Mouse (Mus musculus): ENCODE data around the gene Ppfia3. TPM values are rescaled to one million over a fixed set of nuclear protein-coding genes. Genes with fewer than 3 reads are reported as not detected.
"Not testable (repeated sequence)": the region's sequence is repeated elsewhere in the genome, so short reads cannot be mapped to it uniquely, and the experiment has no call there.

Ppfia3 gene
- polyA plus RNA-seq, 1 experiment from 2014 or later, result 28.5 TPM

- Histone ChIP-seq H3K4me1 (ENCODE audit: control insufficient read depth, insufficient read depth, low read length) (peaks cover 4% of the 10 kb centered on the region), H3K27ac (ENCODE audit: low read length) (no peak overlapping the region)
- WGBS, result 67% methylated on average over 7 of the region's 7 CpGs
Measured at GRCm38 (mm10) chr7:45408351-45408750, 41.5 kb upstream of the Ppfia3 start.

GRCm38 (mm10) chr7:45407836-45408235, 41.0 kb upstream of the Ppfia3 start:
- Histone ChIP-seq H3K4me2 (ENCODE audit: low read length) (no peak overlapping the region), H3K4me1 (ENCODE audit: control insufficient read depth, insufficient read depth, low read length) (peaks cover 2% of the 10 kb centered on the region; the same call in 1 of the 2 replicates), H3K27me3 (ENCODE audit: control insufficient read depth, insufficient read depth, low read depth, low read length) (peaks cover 74% of the 10 kb centered on the region), H3K9me3 (replicated peaks; ENCODE audit: control insufficient read depth, low read length, poor library complexity, severe bottlenecking) (no peaks in the 10 kb centered on the region), H3K27ac (ENCODE audit: low read length) (no peak overlapping the region), H3K4me3 (ENCODE audit: low read depth, low read length) (no peak overlapping the region), H3K9ac (ENCODE audit: low read depth, low read length) (no peak overlapping the region), H3K36me3 (ENCODE audit: control insufficient read depth, insufficient read depth, low read length) (no peaks in the 10 kb centered on the region)
- no peak for ATAC-seq
- 85% methylated on average over 10 of the region's 10 CpGs for WGBS

More at GRCm38 (mm10) chr7:45408351-45408750, 41.5 kb upstream of the Ppfia3 start:
- H3K9ac ChIP-seq (ENCODE audit: low read depth, low read length), result no peak overlapping the region
- no peaks in the 10 kb centered on the region for H3K9me3 ChIP-seq (replicated peaks; ENCODE audit: control insufficient read depth, low read length, poor library complexity, severe bottlenecking)
- ATAC-seq, result no peak
- no peaks in the 10 kb centered on the region for H3K36me3 ChIP-seq (ENCODE audit: control insufficient read depth, insufficient read depth, low read length)
- no peak overlapping the region for H3K4me3 ChIP-seq (ENCODE audit: low read depth, low read length)
- H3K4me2 ChIP-seq (ENCODE audit: low read length), result no peak overlapping the region
- peaks cover 78% of the 10 kb centered on the region for H3K27me3 ChIP-seq (ENCODE audit: control insufficient read depth, insufficient read depth, low read depth, low read length)

DNA sequence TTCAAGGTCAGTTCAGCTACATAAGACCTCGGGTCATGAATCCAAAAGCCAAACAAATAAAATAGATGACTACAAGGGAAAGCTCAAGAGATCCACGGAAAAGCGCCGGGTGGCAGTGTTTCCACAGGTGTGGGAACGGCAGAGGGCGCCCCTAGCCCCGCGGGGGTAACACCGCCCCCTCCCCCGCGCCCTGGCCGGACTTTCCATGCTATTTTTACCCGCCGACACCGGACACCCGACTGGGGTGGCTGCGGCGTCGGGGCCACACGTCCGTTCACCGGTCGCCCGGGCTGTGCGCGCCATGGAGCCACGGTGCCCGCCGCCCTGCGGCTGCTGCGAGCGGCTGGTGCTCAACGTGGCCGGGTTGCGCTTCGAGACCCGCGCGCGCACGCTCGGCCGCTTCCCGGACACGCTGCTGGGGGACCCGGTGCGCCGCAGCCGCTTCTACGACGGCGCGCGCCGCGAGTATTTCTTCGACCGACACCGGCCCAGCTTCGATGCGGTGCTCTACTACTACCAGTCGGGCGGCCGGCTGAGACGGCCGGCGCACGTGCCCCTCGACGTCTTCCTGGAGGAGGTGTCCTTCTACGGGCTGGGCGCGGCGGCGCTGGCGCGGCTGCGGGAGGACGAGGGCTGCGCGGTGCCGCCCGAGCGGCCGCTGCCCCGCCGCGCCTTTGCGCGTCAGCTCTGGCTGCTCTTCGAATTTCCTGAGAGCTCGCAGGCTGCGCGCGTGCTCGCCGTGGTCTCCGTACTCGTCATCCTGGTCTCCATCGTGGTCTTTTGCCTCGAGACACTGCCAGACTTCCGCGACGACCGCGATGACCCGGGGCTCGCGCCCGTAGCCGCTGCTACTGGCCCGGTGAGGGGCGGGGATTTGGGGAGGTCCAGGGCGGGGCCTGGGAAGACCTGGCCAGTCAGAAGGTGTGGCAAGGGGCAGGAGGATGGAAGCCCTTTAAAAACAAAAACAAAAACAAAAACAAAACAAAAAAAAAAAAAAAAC, 39.6 kb upstream of the Ppfia3 start:
- no peaks in the 10 kb centered on the region for H3K9me3 ChIP-seq (replicated peaks; ENCODE audit: control insufficient read depth, low read length, poor library complexity, severe bottlenecking)
- 2% methylated on average over 112 of the region's 114 CpGs for WGBS
- H3K27me3 ChIP-seq (ENCODE audit: control insufficient read depth, insufficient read depth, low read depth, low read length), result peaks cover 64% of the 10 kb centered on the region
- H3K4me3 ChIP-seq (ENCODE audit: low read depth, low read length), result peak overlapping the region; percentile 38
- ATAC-seq, result no peak
- 0 out of 2 replicates have a peak overlapping the region, but pooled peaks have one; percentile 14 for H3K9ac ChIP-seq (ENCODE audit: low read depth, low read length)
- no peaks in the 10 kb centered on the region for H3K36me3 ChIP-seq (ENCODE audit: control insufficient read depth, insufficient read depth, low read length)
- peaks cover 2% of the 10 kb centered on the region; the same call in 1 of the 2 replicates for H3K4me1 ChIP-seq (ENCODE audit: control insufficient read depth, insufficient read depth, low read length)
- no peak overlapping the region for H3K27ac ChIP-seq (ENCODE audit: low read length)
- H3K4me2 ChIP-seq (ENCODE audit: low read length), result peak overlapping the region; percentile 55

DNA sequence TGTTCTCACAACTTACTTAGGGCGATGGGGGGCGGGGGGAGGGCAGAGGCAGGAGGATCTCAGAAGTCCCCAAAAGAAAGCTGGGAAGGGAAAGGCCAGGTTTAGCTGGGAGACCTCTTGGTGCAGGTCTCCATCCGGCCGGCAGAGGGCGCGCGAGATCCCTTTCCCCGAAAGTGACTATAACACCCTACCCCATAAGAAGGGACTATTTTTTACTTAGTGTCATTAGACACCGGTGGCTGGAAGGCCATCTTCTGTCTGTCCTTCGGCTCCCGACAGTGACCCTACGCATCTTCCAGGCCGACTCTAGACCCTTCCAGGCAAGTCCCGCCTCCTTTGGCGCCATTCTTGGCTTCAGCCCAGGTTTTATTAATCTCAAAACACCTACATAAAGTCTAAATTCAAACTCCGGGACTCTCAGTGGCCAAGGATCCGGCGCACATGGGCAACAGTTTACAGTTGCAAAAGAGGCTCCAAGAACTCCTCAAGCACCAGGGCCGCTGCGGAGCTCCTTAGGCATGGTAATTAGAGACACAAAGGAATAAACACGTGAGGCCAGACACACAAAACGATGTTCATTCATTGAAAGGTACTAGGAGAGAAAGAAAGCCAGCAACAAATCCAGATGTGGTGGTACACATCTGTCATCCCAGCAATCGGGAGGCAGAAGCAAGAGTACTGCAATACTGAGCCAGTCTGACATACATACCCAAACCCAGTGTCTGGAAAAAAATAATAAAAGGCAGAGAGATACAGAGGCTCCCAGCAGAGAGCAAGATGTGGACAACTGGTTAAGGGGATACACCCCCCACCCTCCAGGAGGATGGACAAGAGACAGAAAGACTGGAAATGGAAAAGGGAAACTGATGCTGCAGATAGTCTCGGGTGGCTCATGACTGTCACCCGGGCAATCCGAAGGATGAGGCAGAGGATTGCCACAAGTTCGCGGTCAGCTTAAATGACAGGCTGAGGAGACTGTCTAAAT, 38.6 kb upstream of the Ppfia3 start, which contains the start of gene Kcna7:
TSS of gene Kcna7 (plus strand) at position 563 of the 985 bp plus-strand sequence.
- ATAC-seq, result no peak
- Histone ChIP-seq H3K27me3 (ENCODE audit: control insufficient read depth, insufficient read depth, low read depth, low read length) (peaks cover 55% of the 10 kb centered on the region), H3K4me3 (ENCODE audit: low read depth, low read length) (peak within 1 kb of the TSS; percentile 38), H3K9me3 (replicated peaks; ENCODE audit: control insufficient read depth, low read length, poor library complexity, severe bottlenecking) (no peaks in the 10 kb centered on the region), H3K9ac (ENCODE audit: low read depth, low read length) (no peak within 1 kb of the TSS), H3K4me1 (ENCODE audit: control insufficient read depth, insufficient read depth, low read length) (peaks cover 2% of the 10 kb centered on the region; the same call in 1 of the 2 replicates), H3K36me3 (ENCODE audit: control insufficient read depth, insufficient read depth, low read length) (no peaks in the 10 kb centered on the region), H3K27ac (ENCODE audit: low read length) (no peak within 1 kb of the TSS), H3K4me2 (ENCODE audit: low read length) (peak within 1 kb of the TSS; percentile 55)
- WGBS, result 12% methylated on average over 28 of the region's 28 CpGs

GRCm38 (mm10) chr7:45403532-45404261, 36.9 kb upstream of the Ppfia3 start:
- Histone ChIP-seq H3K4me3 (ENCODE audit: low read depth, low read length) (no peak overlapping the region), H3K27ac (ENCODE audit: low read length) (no peak overlapping the region), H3K9me3 (replicated peaks; ENCODE audit: control insufficient read depth, low read length, poor library complexity, severe bottlenecking) (no peaks in the 10 kb centered on the region), H3K9ac (ENCODE audit: low read depth, low read length) (no peak overlapping the region), H3K4me1 (ENCODE audit: control insufficient read depth, insufficient read depth, low read length) (peaks cover 2% of the 10 kb centered on the region; the same call in 1 of the 2 replicates), H3K36me3 (ENCODE audit: control insufficient read depth, insufficient read depth, low read length) (no peaks in the 10 kb centered on the region), H3K27me3 (ENCODE audit: control insufficient read depth, insufficient read depth, low read depth, low read length) (peaks cover 38% of the 10 kb centered on the region), H3K4me2 (ENCODE audit: low read length) (no peak overlapping the region)
- WGBS, result 44% methylated on average over 6 of the region's 6 CpGs
- no peak for ATAC-seq

- Histone ChIP-seq H3K9me3 (replicated peaks; ENCODE audit: control insufficient read depth, low read length, poor library complexity, severe bottlenecking) (no peaks in the 10 kb centered on the region), H3K4me3 (ENCODE audit: low read depth, low read length) (no peak overlapping the region), H3K4me1 (ENCODE audit: control insufficient read depth, insufficient read depth, low read length) (peaks cover under 1% of the 10 kb centered on the region; the same call in 1 of the 2 replicates), H3K9ac (ENCODE audit: low read depth, low read length) (no peak overlapping the region), H3K36me3 (ENCODE audit: control insufficient read depth, insufficient read depth, low read length) (no peaks in the 10 kb centered on the region), H3K4me2 (ENCODE audit: low read length) (no peak overlapping the region), H3K27me3 (ENCODE audit: control insufficient read depth, insufficient read depth, low read depth, low read length) (peaks cover 19% of the 10 kb centered on the region), H3K27ac (ENCODE audit: low read length) (no peak overlapping the region)
- ATAC-seq, result no peak
- WGBS, result 69% methylated on average over 10 of the region's 10 CpGs
Measured at GRCm38 (mm10) chr7:45401521-45402085, 34.8 kb upstream of the Ppfia3 start.

- no peak overlapping the region for H3K27ac ChIP-seq (ENCODE audit: low read length)
- H3K4me1 ChIP-seq (ENCODE audit: control insufficient read depth, insufficient read depth, low read length), result peaks cover 20% of the 10 kb centered on the region
- ATAC-seq, result no peak
- H3K4me2 ChIP-seq (ENCODE audit: low read length), result no peak overlapping the region
- 75% methylated on average over 2 of the region's 2 CpGs for WGBS
- H3K4me3 ChIP-seq (ENCODE audit: low read depth, low read length), result no peak overlapping the region
- no peak overlapping the region for H3K9ac ChIP-seq (ENCODE audit: low read depth, low read length)
- peaks cover 1% of the 10 kb centered on the region; the same call in 1 of the 2 replicates for H3K36me3 ChIP-seq (ENCODE audit: control insufficient read depth, insufficient read depth, low read length)
- H3K27me3 ChIP-seq (ENCODE audit: control insufficient read depth, insufficient read depth, low read depth, low read length), result no peaks in the 10 kb centered on the region
- H3K9me3 ChIP-seq (replicated peaks; ENCODE audit: control insufficient read depth, low read length, poor library complexity, severe bottlenecking), result no peaks in the 10 kb centered on the region
Measured at GRCm38 (mm10) chr7:45396787-45397186, 30.0 kb upstream of the Ppfia3 start.

- not testable (repeated sequence) for H3K9me3 ChIP-seq (replicated peaks; ENCODE audit: control insufficient read depth, low read length, poor library complexity, severe bottlenecking); H3K36me3 ChIP-seq (ENCODE audit: control insufficient read depth, insufficient read depth, low read length); H3K27me3 ChIP-seq (ENCODE audit: control insufficient read depth, insufficient read depth, low read depth, low read length)
- Histone ChIP-seq H3K4me2 (ENCODE audit: low read length) (peak overlapping the region; percentile 62), H3K9ac (ENCODE audit: low read depth, low read length) (peak overlapping the region; percentile 52; the same call in 1 of the 2 replicates), H3K4me1 (ENCODE audit: control insufficient read depth, insufficient read depth, low read length) (peaks cover 20% of the 10 kb centered on the region), H3K27ac (ENCODE audit: low read length) (peak overlapping the region; percentile 88; the same call in 1 of the 2 replicates), H3K4me3 (ENCODE audit: low read depth, low read length) (peak overlapping the region; percentile 48)
- WGBS, result 4% methylated on average over 3 of the region's 3 CpGs
- peak; percentile 23; the same call in 1 of the 2 replicates for ATAC-seq
Measured at GRCm38 (mm10) chr7:45396337-45396775, 29.5 kb upstream of the Ppfia3 start.

Measured in midbrain, embryonic 16.5 days (tissue).